Mouse (Mus musculus) liver, embryonic 14 days (tissue): Measurements from ENCODE around the gene Prss54. TPM values are rescaled to one million over a fixed set of nuclear protein-coding genes. Genes with fewer than 3 reads are reported as not detected.

Source experiments
- polyA plus RNA-seq: library from polyadenylated mRNA; depleted of rRNA; stranded (reverse); fragments of >200 nt; gene quantifications from 2 replicates; pipeline ENCODE4 v1.2.3, GENCODE M21; 2012; rRNA removed

Gene Prss54
- not detected in 2 replicates for polyA plus RNA-seq

GRCm38 (mm10) chr8:95576240-95576639 lies at the start of gene Prss54:
Gene Prss54 (minus strand): TSS chr8:95576340.

DNA sequence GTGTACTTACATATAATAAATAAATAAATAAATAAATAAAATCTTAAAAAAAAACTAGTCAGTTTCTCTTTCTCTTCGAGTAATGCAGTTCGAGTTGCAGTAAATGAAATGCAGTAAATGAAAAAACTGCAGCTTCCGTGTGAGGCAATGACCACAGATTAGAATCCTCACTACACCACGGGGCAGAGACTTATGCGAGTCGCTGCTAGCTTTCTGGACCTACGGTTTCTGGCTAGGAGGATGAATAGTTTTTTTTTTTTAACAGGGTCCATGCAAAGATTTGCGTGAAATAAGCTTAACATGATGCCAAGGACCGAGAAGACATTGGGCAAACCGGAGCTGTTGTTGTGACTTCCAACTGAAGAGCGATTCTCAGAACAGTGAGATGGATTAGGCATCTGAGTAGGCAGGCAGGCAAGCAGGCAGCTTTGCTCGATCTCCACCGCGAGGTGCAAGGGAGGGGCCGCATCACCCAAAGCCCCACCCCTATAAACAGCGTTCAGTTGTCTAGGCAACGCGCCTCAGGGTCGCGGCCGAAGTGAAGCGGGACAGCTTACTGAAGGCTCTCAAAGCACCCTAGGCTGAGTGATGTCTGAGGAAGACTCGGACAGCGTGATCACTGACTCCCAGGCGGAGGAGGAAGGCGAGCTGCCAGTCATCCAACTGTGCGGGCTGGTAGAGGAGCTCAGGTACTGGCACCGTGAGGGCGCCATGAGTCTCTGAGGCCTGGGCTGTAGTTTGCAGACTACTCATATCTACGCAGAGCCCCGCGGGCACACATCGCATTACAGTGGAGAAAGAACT lies 42.4 kb downstream of the Prss54 start, which contains the start of gene Ccdc113:
TSS of gene Ccdc113 (plus strand) at position 502 of the 804 bp plus-strand sequence.

Other genes with a start within 250 kb of the Prss54 start
- gene Zfp319, start 244.4 kb downstream of the Prss54 start, polyA plus RNA-seq: 0.76 and 0.88 TPM in 2 replicates
- gene Usb1, start 244.1 kb downstream of the Prss54 start, polyA plus RNA-seq: 6.9 and 8.5 TPM in 2 replicates
- gene Mmp15, start 224.1 kb downstream of the Prss54 start, polyA plus RNA-seq: 0.76 and 0.92 TPM in 2 replicates
- 30.2 and 30.4 TPM in 2 replicates for gene Cfap20, start 141.5 kb downstream of the Prss54 start, polyA plus RNA-seq
- 13.0 and 15.3 TPM in 2 replicates for gene Csnk2a2, start 86.3 kb downstream of the Prss54 start, polyA plus RNA-seq
- not detected in 2 replicates for gene Ccdc113, start 42.3 kb downstream of the Prss54 start, polyA plus RNA-seq
- 5.7 and 6.4 TPM in 2 replicates for gene Gins3, start 57.1 kb upstream of the Prss54 start, polyA plus RNA-seq
- 0.86 and 1.2 TPM in 2 replicates for gene Ndrg4, start 100.6 kb upstream of the Prss54 start, polyA plus RNA-seq
- gene Setd6, start 139.5 kb upstream of the Prss54 start, polyA plus RNA-seq: 16.2 and 17.8 TPM in 2 replicates
- gene Cnot1, start 231.1 kb upstream of the Prss54 start, polyA plus RNA-seq: 35.6 and 42.9 TPM in 2 replicates
- 75.4 and 82.9 TPM in 2 replicates for gene Sap18b, start 249.0 kb upstream of the Prss54 start, polyA plus RNA-seq